Mouse (Mus musculus): Measurements from ENCODE around the gene Hapln3.

DNA sequence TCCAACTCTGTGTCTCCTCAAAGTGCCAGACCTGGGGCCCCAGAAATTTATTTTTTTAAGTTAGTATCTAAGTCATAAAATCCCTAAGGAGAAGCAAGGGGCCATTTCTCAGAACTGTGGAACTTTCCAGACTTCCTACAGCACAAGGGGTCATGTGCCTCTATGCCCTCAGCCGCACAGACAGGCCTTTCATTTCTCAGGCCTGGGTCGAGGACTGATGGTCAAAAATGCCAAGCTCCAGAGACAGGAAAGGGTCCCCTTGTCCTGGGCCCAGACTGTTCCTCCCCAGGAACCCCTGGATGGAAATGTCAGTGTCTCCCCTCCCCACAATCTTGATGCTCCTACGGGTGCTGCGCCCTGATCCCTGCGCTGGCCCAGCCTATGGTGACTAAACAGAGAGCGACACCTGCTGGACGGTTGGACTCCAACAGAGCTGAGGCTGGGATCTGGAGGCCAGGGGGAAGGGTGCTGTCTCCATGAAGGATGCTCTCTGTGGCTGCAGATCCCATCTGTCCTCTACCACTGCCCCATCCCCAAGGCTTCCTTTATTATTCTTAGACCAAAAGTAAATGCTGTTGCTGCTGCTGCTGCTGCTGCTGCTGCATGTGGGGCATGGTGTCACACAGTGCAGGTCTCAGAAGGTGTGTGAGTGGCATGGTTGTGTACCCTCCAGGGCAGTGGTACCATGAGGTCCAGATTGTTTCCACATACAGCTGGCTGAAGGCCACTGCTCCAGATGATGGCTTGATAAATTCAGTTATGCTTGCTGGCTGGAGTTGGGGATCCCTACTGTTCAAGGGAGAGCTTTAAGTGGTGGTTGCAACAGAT, 50.0 kb downstream of the Hapln3 start:
- TF ChIP-seq GATA1 (IDR thresholded peaks at IDR 0.05; ENCODE audit: borderline replicate concordance, low read length) (no peak), FLI1 (IDR thresholded peaks at IDR 0.05; ENCODE audit: low read length) (no peak)
